Mouse (Mus musculus) heart, postnatal 0 days (tissue): Measurements from ENCODE around the gene Papola.

Source experiments
- CTCF ChIP-seq: IDR thresholded peaks from 2 replicates; pipeline ENCODE4 v1.5.1; 2016; ENCODE audit warnings: antibody characterized with exemption, control low read depth, low read depth
- EP300 ChIP-seq: IDR thresholded peaks from 2 replicates; pipeline ENCODE4 v1.6.1; 2016; ENCODE audit warnings: antibody characterized with exemption, low read depth

GRCm38 (mm10) chr12:105810608-105811007, 26.1 kb downstream of the Papola start:
- TF ChIP-seq EP300 (no peak), CTCF (no peak)
